Mouse (Mus musculus) forebrain, embryonic 15.5 days (tissue): ENCODE data around the gene Acsl6. TPM values are rescaled to one million over a fixed set of nuclear protein-coding genes. Genes with fewer than 3 reads are reported as not detected.

ENCODE experiments used
- ATAC-seq: fragments of 200-750 bp; cut with Nextera tagmentation; replicated peaks from 2 replicates; pipeline ENCODE4 v1.8.0; 2017; ENCODE audit warnings: mild to moderate bottlenecking, moderate TSS enrichment, moderate library complexity
- H3K27ac ChIP-seq: fragments of 300-500 bp; sonication (generic); replicated peaks from 2 replicates; pipeline ENCODE4 v1.5.1; 2015; ENCODE audit warnings: mild to moderate bottlenecking, inconsistent platforms
- H3K27me3 ChIP-seq: fragments of 300-500 bp; sonication (generic); 2 replicates; pipeline ENCODE4 v1.6.1; 2015; ENCODE audit warnings: inconsistent platforms
- H3K36me3 ChIP-seq: fragments of 300-500 bp; sonication (generic); 2 replicates; pipeline ENCODE4 v1.6.1; 2015; ENCODE audit warnings: mild to moderate bottlenecking, inconsistent platforms
- H3K4me1 ChIP-seq: fragments of 300-500 bp; sonication (generic); 2 replicates; pipeline ENCODE4 v1.6.1; 2015; ENCODE audit warnings: inconsistent platforms
- H3K4me2 ChIP-seq: fragments of 300-500 bp; sonication (generic); replicated peaks from 2 replicates; pipeline ENCODE4 v1.6.1; 2015; ENCODE audit warnings: mild to moderate bottlenecking, inconsistent platforms
- H3K4me3 ChIP-seq: fragments of 300-500 bp; sonication (generic); 2 replicates; pipeline ENCODE4 v1.5.1; 2015; ENCODE audit warnings: mild to moderate bottlenecking, inconsistent platforms
- H3K9ac ChIP-seq: fragments of 300-500 bp; sonication (generic); replicated peaks from 2 replicates; pipeline ENCODE4 v1.6.1; 2015; ENCODE audit warnings: mild to moderate bottlenecking, inconsistent platforms
- H3K9me3 ChIP-seq: fragments of 300-500 bp; sonication (generic); 2 replicates; pipeline ENCODE4 v1.6.1; 2016; ENCODE audit warnings: inconsistent platforms
- WGBS: fragments of 180-500 bp; shearing (Covaris S2); methylation state at CpG from one replicate; pipeline ENCODE4 v1.1.7; 2015; ENCODE audit warnings: mixed read lengths; 5-methylcytosine and 5-hydroxymethylcytosine counted together
- polyA plus RNA-seq: library from polyadenylated mRNA; unstranded; fragments of >200 nt; fragmentation: Nextera tagmentation; extraction: Ambion mirVana; gene quantifications from 2 replicates; pipeline ENCODE4 v1.2.1, GENCODE M21; 2015

The Acsl6 gene
- polyA plus RNA-seq, 1 experiment from 2014 or later, result 37.2 TPM

GRCm38 (mm10) chr11:54413017-54413416, 109.4 kb downstream of the Acsl6 start:
- no peak overlapping the region for H3K27ac ChIP-seq
- no peaks in the 10 kb centered on the region for H3K9me3 ChIP-seq
- no peaks in the 10 kb centered on the region for H3K27me3 ChIP-seq
- no peak for ATAC-seq
- H3K4me2 ChIP-seq, result no peak overlapping the region
- H3K4me3 ChIP-seq, result no peak overlapping the region
- H3K4me1 ChIP-seq, result no peaks in the 10 kb centered on the region
- H3K36me3 ChIP-seq, result no peaks in the 10 kb centered on the region
- WGBS, result 58% methylated on average over 6 of the region's 6 CpGs
- no peak overlapping the region for H3K9ac ChIP-seq

Other genes with a start within 250 kb of the Acsl6 start
- 42.8 TPM in 2 replicates for gene Pdlim4, start 234.8 kb upstream of the Acsl6 start, polyA plus RNA-seq
- gene P4ha2, start 203.7 kb upstream of the Acsl6 start, polyA plus RNA-seq, result 6.0 and 6.7 TPM in 2 replicates
- not detected in 2 replicates for gene Csf2, start 54.1 kb upstream of the Acsl6 start, polyA plus RNA-seq
- not detected in 2 replicates for gene Il3, start 36.5 kb upstream of the Acsl6 start, polyA plus RNA-seq
- not detected in 2 replicates for gene Meikin, start 66.9 kb downstream of the Acsl6 start, polyA plus RNA-seq
- gene Fnip1, start 134.4 kb downstream of the Acsl6 start, polyA plus RNA-seq, result 10.9 and 12.5 TPM in 2 replicates
- gene Rapgef6, start 219.0 kb downstream of the Acsl6 start, polyA plus RNA-seq, result 35.7 and 36.0 TPM in 2 replicates